Mouse (Mus musculus): Measurements from ENCODE around the gene Dcn.

Dcn gene

GRCm38 (mm10) chr10:97479004-97479766, at the start of gene Dcn:
Dcn (plus strand) TSS chr10:97479609.
- DNase-seq (ENCODE audit: extremely low spot score) = peak; percentile 32

GRCm38 (mm10) chr10:97436662-97437061, 42.7 kb upstream of the Dcn start:
- no peak for DNase-seq (ENCODE audit: extremely low spot score)

GRCm38 (mm10) chr10:97442300-97442699, 37.1 kb upstream of the Dcn start:
- no peak for DNase-seq (ENCODE audit: extremely low spot score)

DNA sequence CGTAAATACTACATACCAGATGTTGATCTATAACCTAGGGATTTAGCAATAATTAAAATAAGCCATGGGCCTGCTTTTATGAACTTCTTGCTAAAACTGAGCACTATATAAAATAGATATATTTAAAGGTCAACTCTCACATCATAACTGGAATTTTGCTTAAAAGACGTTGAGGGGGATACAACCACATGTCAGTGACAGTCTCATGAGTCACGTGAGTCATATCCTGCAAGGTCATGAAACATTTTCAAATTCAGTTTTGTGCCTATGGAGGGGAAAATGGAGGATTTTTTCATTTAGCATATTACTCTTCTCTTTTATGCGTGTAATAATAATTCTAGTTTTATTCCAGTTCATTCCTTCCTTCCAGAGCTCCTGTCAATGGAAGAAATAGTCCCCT, 32.9 kb upstream of the Dcn start:
- DNase-seq (ENCODE audit: extremely low spot score) = no peak

DNA sequence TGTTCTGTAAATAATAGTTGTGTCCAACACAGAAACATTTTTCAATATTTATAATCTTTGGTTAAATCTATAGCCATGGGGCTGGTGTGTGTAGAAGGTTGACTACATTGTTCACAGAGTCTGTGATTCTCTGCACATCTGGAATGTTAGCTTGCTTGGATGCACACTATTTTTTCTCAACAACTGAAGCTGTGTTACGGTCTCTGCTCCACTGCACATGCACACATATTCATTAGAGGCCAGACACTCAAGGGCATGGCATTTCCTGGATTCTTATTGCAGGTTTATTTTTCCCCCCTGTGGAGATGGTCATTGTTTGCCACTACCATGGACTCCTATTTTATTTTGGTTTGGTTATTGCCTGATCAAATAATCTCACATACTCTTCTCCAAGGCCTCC, 26.5 kb upstream of the Dcn start:
- no peak for DNase-seq (ENCODE audit: extremely low spot score)

GRCm38 (mm10) chr10:97453529-97453928, 25.9 kb upstream of the Dcn start:
- DNase-seq (ENCODE audit: extremely low spot score) = no peak

GRCm38 (mm10) chr10:97456993-97457392, 22.4 kb upstream of the Dcn start:
- DNase-seq (ENCODE audit: extremely low spot score) = no peak

DNA sequence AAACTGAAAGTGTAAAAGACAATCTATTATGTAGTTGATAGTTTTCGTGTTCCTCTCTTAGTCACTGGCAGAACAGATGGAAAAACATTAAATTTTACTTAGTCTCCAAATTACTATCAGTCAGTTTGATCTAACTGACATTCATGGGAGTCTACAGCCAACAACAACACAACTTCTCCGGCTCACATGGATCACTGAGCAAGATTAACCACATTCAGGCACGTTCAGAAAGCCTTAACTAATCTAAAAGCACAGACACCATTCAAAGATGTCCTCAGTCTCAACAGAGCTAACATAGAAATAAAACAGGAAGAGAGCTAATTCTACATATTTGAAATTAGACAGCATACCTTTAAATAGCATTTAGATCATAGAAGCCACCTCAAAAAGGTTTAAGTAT, 12.6 kb upstream of the Dcn start:
- DNase-seq (ENCODE audit: extremely low spot score) = no peak

DNA sequence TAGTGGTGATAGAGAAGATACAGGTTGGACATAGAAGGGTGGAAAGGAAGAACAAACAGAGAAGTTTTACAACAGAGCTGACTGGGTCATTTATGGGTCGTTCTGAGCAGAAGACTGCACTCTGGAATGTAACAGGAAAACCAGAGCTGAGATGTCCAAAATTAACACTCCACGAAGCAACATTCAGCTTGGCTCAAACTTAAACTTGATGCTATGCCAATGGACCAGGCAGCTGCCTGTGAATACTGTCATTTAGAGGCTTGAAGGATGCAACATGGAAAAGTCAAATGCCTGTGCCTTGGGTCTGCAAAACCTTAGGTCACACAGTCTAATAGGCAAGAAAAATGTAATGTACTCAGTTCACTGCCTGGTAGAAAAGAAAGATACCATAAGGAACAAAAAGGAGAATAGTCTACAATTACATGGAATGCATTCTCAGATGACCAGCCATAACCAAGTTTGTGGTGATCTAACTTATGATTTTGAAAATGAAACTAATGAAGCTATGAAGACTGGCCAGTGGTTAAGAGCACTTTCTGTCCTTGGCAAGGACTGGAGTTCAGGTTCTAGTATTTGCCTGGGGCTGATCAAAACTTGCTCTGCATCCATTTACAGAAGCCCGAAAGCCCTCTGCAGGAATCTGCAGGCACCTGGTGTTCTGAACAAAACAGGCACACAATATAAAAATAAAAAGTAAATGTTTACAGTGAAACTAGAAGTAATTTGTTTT, 9.8 kb upstream of the Dcn start:
- no peak for DNase-seq (ENCODE audit: extremely low spot score)

GRCm38 (mm10) chr10:97475460-97475859, 3.9 kb upstream of the Dcn start:
- DNase-seq (ENCODE audit: extremely low spot score) = no peak

- DNase-seq (ENCODE audit: extremely low spot score) = no peak
These were observed 1.1 kb upstream of the Dcn start for GRCm38 (mm10) chr10:97478259-97478658.

DNA sequence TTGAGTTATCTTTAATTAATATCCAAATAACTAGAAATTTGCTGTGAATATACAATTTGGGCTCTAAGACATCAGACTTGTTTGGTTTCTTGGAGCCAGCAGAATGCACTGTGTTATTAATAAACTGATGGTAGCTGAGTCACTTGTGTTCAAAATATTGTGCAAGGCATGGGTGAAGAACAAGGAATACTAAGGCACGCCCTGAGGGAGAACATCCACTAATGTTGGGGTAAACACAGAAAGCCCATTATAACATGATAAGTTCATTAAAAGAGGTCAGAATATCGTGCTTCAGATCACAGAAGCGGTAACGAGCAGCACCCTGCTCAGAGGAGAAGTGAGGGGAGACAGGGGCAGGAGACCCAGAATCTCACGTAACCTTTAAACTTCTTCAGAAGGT, 2.7 kb downstream of the Dcn start:
- DNase-seq (ENCODE audit: extremely low spot score) = no peak

GRCm38 (mm10) chr10:97484049-97484448, 4.6 kb downstream of the Dcn start:
- no peak for DNase-seq (ENCODE audit: extremely low spot score)

DNA sequence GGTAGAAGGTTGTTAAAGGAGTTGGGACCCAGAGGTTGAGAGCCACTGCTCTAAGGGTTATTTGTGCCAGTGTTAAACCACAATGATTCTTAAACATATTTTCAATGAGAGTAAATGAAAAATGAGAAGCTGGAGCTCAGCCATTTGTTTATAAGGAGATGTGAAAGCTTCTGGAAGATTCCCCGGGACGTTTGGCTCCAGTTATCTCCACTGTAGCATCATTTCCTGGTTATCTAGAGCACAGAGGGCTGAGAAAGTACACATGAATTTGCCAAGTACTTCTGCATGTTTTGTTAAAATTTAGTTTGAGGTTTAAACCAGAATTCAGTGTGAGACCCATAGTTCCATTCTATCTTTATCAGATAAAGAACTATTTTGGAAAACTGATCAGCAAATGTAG, 5.7 kb downstream of the Dcn start:
- no peak for DNase-seq (ENCODE audit: extremely low spot score)

GRCm38 (mm10) chr10:97486085-97486484, 6.7 kb downstream of the Dcn start:
- DNase-seq (ENCODE audit: extremely low spot score) = no peak

GRCm38 (mm10) chr10:97487269-97487989, 8.0 kb downstream of the Dcn start:
- no peak for DNase-seq (ENCODE audit: extremely low spot score)

DNA sequence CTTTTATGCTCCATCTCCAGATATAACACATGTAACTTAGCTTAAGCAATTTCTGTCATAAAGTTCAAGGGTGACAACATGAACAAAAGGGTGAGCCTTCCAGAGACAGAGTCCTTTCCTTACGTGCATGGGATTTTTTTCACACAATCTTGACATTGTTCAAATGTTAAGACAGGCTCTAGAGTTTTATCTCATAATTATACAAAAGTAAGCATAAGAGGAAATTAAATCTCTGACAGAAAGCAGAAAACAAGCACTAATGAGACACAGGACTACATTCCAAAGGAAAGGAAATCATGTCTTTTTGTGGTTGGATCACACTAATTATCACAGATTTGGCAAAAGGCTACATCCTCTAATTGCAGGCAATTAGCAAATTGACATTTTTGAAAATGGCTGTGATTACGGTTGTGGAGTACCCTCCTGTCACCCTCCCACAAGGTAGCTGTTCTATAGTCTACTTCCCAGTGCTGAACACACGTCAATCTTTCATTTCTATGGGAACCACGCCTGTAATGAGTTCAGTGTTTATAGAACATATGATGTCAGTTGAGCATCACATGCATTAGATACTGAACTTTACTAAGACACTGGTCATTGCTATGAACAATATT, 13.1 kb downstream of the Dcn start:
- DNase-seq (ENCODE audit: extremely low spot score) = no peak

GRCm38 (mm10) chr10:97497646-97498045, 18.2 kb downstream of the Dcn start:
- DNase-seq (ENCODE audit: extremely low spot score) = no peak

DNA sequence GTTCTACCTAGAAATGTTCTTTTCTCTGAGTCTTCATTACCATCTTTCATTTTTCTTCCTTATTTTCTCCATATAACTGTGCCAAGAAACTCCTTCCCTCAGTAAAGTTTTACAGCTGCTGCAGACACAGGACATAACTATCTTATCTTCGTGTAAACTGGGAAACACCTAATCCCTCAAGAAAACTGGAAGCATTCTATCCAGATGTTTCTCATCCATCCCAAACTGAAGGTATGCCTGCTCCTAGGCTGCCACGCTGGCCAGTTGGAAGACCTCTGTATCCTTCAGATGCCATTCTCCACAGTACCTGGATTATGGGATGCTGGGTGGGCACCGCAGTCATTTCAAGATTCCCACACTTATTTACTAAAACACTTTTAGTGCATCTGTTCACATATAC, 44.0 kb downstream of the Dcn start:
- no peak for DNase-seq (ENCODE audit: extremely low spot score)

GRCm38 (mm10) chr10:97535697-97536096, 56.3 kb downstream of the Dcn start:
- no peak for DNase-seq (ENCODE audit: extremely low spot score)

GRCm38 (mm10) chr10:97536921-97537320, 57.5 kb downstream of the Dcn start:
- no peak for DNase-seq (ENCODE audit: extremely low spot score)

- DNase-seq (ENCODE audit: extremely low spot score) = no peak
These were observed 58.8 kb downstream of the Dcn start for GRCm38 (mm10) chr10:97538202-97538601.
